Mouse (Mus musculus) cerebellum, postnatal 14 days (tissue): ENCODE measurements at regions not wholly inside any gene's neighbourhood (a gene's known extent, or its start where the extent isn't known, plus 50 kb on each side); places are given as distances from the start of the nearest gene placed in this dataset.

Experiments used
- DNase-seq, 2 experiments: peaks; one replicate each; pipeline ENCODE4 v3.0.0; 2021; ENCODE audit warnings: mixed read lengths in 2 of 2

DNA sequence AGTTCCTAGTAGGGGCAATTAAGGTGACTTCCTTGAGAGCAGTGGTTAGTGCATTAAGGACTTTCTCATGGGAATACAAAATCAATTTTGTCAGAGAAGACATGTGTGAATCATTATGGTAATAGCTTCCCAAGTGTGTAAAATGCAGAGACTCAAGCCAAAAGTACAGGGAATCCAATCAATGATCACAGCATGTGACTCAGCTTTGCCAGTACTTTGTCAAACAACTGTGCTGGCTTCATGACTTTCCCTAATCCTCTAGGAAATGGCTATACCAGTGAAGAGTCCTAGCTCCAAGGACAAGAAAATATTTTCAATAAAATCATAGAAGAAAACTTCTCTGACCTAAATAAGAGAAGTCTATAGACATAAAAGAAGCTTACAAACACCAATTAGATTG is 1363.9 kb downstream of the Kcnt2 start:
- peak; percentile 48 to 54 for DNase-seq
